In the genomic region with DNA sequence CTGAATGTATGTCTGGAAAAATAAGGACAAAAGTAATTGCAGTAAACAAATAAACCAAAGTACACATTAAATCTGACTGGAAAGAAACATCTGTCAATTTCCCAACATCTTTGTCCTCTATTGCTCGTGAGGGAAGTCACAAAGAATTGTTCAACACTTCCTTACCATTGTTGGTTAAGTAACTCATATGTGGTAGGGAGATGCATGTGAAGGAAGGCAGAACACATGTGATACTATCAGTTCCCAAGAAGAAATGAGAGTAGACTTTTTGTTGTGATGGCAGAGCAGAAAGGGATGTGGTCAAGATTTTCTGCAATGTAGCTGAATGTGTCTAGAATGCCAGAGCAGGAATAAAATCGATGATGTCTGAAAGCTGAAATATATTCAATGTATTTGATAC, we compare ENCODE assay signal across 31 mouse cellular contexts. TPM values are rescaled to one million over a fixed set of nuclear protein-coding genes. Genes with fewer than 3 reads are reported as not detected.
DNase-seq lines count a peak whose midpoint lies in the region; ATAC-seq and TF ChIP-seq lines count a peak whose summit lies in the region.
"Had no signal": no experiment of that assay in that cellular context is flagged by ENCODE, and none has a peak within 500 bp of the region (broad histone marks: within the 10 kb centered on the region; RNA-seq: fewer than 3 reads in every experiment).

No protein-coding gene starts in this region.

- peak; percentile 2 for DNase-seq in 416B (ENCODE audit: low read depth)
- no peak for DNase-seq in spleen, adult 12 weeks (ENCODE audit: low spot score)
- DNase-seq in left cerebral cortex, adult 11 months (ENCODE audit: low spot score) = no peak
- DNase-seq: adrenal gland, adult 8-10 months; adrenal gland, postnatal 36 days; cerebellum, adult 11 months; cerebellum, adult 2 months; cerebellum, adult 9-11 months; cerebellum, postnatal 25 days; embryo, embryonic 11 days; gastrocnemius, postnatal 25 days; heart, adult 2 months; heart, postnatal 14 days; heart, postnatal 4 days had no signal

- peaks cover 28% of the 10 kb centered on the region for H3K4me1 ChIP-seq in bone marrow macrophage, adult 2 months (ENCODE audit: control insufficient read depth, insufficient read depth, low read length)
- no peaks in the 10 kb centered on the region for H3K4me1 ChIP-seq in midbrain, embryonic 15.5 days
- H3K4me1 ChIP-seq: embryonic facial prominence, embryonic 10.5 days; embryonic facial prominence, embryonic 13.5 days; forebrain, embryonic 12.5 days; forebrain, embryonic 15.5 days; heart, embryonic 10.5 days; heart, embryonic 13.5 days had no signal

- peaks cover 51% of the 10 kb centered on the region; the same call in 1 of the 2 replicates for H3K79me2 ChIP-seq in macrophage (ENCODE audit: inconsistent target)

- no peak for TF ChIP-seq POLR2A in bone marrow macrophage, adult 2 months (IDR thresholded peaks at IDR 0.05; ENCODE audit: borderline replicate concordance, low read depth, low read length)

- peaks cover 15% of the 10 kb centered on the region for H3K36me3 ChIP-seq in macrophage (ENCODE audit: inconsistent target)
- H3K36me3 ChIP-seq in midbrain, embryonic 15.5 days (replicated peaks) = no peaks in the 10 kb centered on the region
- H3K36me3 ChIP-seq: embryonic facial prominence, embryonic 10.5 days; embryonic facial prominence, embryonic 13.5 days; forebrain, embryonic 12.5 days; forebrain, embryonic 15.5 days; heart, embryonic 10.5 days; heart, embryonic 13.5 days had no signal

- H3K9me3 ChIP-seq in midbrain, embryonic 15.5 days = no peaks in the 10 kb centered on the region
- H3K9me3 ChIP-seq: embryonic facial prominence, embryonic 10.5 days; embryonic facial prominence, embryonic 13.5 days; forebrain, embryonic 12.5 days; forebrain, embryonic 15.5 days; heart, embryonic 10.5 days; heart, embryonic 13.5 days had no signal

- H3K4me2 ChIP-seq in midbrain, embryonic 15.5 days = no peak overlapping the region
- H3K4me2 ChIP-seq: embryonic facial prominence, embryonic 13.5 days; forebrain, embryonic 12.5 days; forebrain, embryonic 15.5 days; heart, embryonic 13.5 days; hindbrain, embryonic 14.5 days had no signal

- no peak for TF ChIP-seq CTCF in bone marrow macrophage, adult 2 months (IDR thresholded peaks at IDR 0.05; ENCODE audit: low read depth, low read length)

- no peaks in the 10 kb centered on the region for H3K27me3 ChIP-seq in midbrain, embryonic 15.5 days (replicated peaks)
- H3K27me3 ChIP-seq: embryonic facial prominence, embryonic 13.5 days; forebrain, embryonic 12.5 days; forebrain, embryonic 15.5 days; heart, embryonic 13.5 days had no signal

- ATAC-seq in monocyte, adult 5-6 weeks (replicated peaks; ENCODE audit: insufficient number of reproducible peaks, low FRiP score, low TSS enrichment, poor library complexity, severe bottlenecking) = peak; percentile 74
- no peak for ATAC-seq in midbrain, embryonic 15.5 days (replicated peaks)
- ATAC-seq: activated CD4-positive, CD25-positive, alpha-beta regulatory T cell, adult 4 months; forebrain, embryonic 15.5 days; hindbrain, postnatal 0 days had no signal

- peak overlapping the region; percentile 63 for H3K27ac ChIP-seq in bone marrow macrophage, adult 2 months (ENCODE audit: insufficient read depth, low read depth, low read length)
- peak overlapping the region; percentile 73 for H3K27ac ChIP-seq in macrophage
- no peak overlapping the region for H3K27ac ChIP-seq in midbrain, embryonic 15.5 days
- H3K27ac ChIP-seq: embryonic facial prominence, embryonic 10.5 days; embryonic facial prominence, embryonic 13.5 days; forebrain, embryonic 12.5 days; forebrain, embryonic 15.5 days; heart, adult 2 months; heart, embryonic 10.5 days; heart, embryonic 13.5 days; hindbrain, embryonic 14.5 days; hindbrain, postnatal 0 days had no signal

- no peak overlapping the region for H3K9ac ChIP-seq in midbrain, embryonic 15.5 days
- H3K9ac ChIP-seq: embryonic facial prominence, embryonic 13.5 days; forebrain, embryonic 12.5 days; forebrain, embryonic 15.5 days; heart, embryonic 13.5 days; hindbrain, embryonic 14.5 days had no signal

- 11% methylated on average over 2 of the region's 2 CpGs for WGBS in macrophage (ENCODE audit: missing documents)
- 82% methylated on average over 2 of the region's 2 CpGs for WGBS in midbrain, embryonic 15.5 days

- H3K4me3 ChIP-seq in bone marrow macrophage, adult 2 months (ENCODE audit: insufficient read depth, low read length) = no peak overlapping the region
- no peak overlapping the region for H3K4me3 ChIP-seq in macrophage (ENCODE audit: inconsistent target)
- no peak overlapping the region for H3K4me3 ChIP-seq in midbrain, embryonic 15.5 days
- H3K4me3 ChIP-seq: embryonic facial prominence, embryonic 10.5 days; embryonic facial prominence, embryonic 13.5 days; erythroblast, embryonic 14.5 days; forebrain, embryonic 12.5 days; forebrain, embryonic 15.5 days; heart, adult 2 months; heart, embryonic 10.5 days; heart, embryonic 13.5 days had no signal

RNA-seq across cellular contexts. Expression of gene Ms4a4a, which starts 1.1 kb away (rescaled TPM):
- 434 TPM in 2 replicates for polyA plus RNA-seq in bone marrow macrophage, adult 2 months (2012; ENCODE audit: insufficient read depth, insufficient read length, missing spikeins)
- total RNA-seq in macrophage (2018; cell fraction: chromatin; rRNA removed) = 100 to 1,000 TPM in 14 of 26 experiments, 10 to 100 TPM in 12; 31.7 to 275 (median 102) TPM
- 100 to 1,000 TPM; 219 to 786 (median 517) TPM for total RNA-seq in macrophage (2018; cell fraction: cytosol; rRNA removed)
- 100 to 1,000 TPM; 115 to 503 (median 234) TPM for total RNA-seq in macrophage (2018; cell fraction: nucleus; rRNA removed)
- 260 to 797 TPM (median 552 TPM) in 3 replicates for polyA plus RNA-seq in macrophage (2018)
- total RNA-seq in monocyte, adult 5-6 weeks (2017) = 8.1 to 35.7 TPM (median 9.7 TPM) in 3 replicates
- 3.3 and 3.9 TPM in 2 replicates for polyA plus RNA-seq in midbrain, embryonic 15.5 days (2015; fragmentation: Nextera tagmentation; extraction: Ambion mirVana)
- total RNA-seq: ES-E14 had no signal
- polyA plus RNA-seq: erythroblast, embryonic 14.5 days had no signal

RNA-seq across cellular contexts. Expression of gene Ms4a4c, which starts 28.2 kb away (rescaled TPM):
- 49.2 and 54.0 TPM in 2 replicates for polyA plus RNA-seq in bone marrow macrophage, adult 2 months (2012; ENCODE audit: insufficient read depth, insufficient read length, missing spikeins)
- 100 to 1,000 TPM in 13 of 26 experiments, 10 to 100 TPM in 3, 1 to 10 TPM in 10; 1.9 to 676 (median 81.3) TPM for total RNA-seq in macrophage (2018; cell fraction: chromatin; rRNA removed)
- total RNA-seq in macrophage (2018; cell fraction: cytosol; rRNA removed) = 1,000 to 10,000 TPM in 13 of 26 experiments, 10 to 100 TPM in 13; 37.0 to 2,129 (median 675) TPM
- 1,000 to 10,000 TPM in 1 of 26 experiments, 100 to 1,000 TPM in 12, 10 to 100 TPM in 12, 1 to 10 TPM in 1; 9.8 to 1,205 (median 268) TPM for total RNA-seq in macrophage (2018; cell fraction: nucleus; rRNA removed)
- 43.4 to 183 TPM (median 71.1 TPM) in 3 replicates for polyA plus RNA-seq in macrophage (2018)
- 52.0 to 109 TPM (median 89.6 TPM) in 3 replicates for total RNA-seq in monocyte, adult 5-6 weeks (2017)
- polyA plus RNA-seq in midbrain, embryonic 15.5 days (2015; fragmentation: Nextera tagmentation; extraction: Ambion mirVana) = 0.32 and 1.2 TPM in 2 replicates
- total RNA-seq: ES-E14; gastrocnemius, adult 8-10 months; gastrocnemius, postnatal 25 days; heart, postnatal 4 days; hindbrain, postnatal 0 days had no signal
- polyA plus RNA-seq: embryonic facial prominence, embryonic 10.5 days; erythroblast, embryonic 14.5 days; forebrain, embryonic 12.5 days; heart, embryonic 10.5 days; hindbrain, embryonic 11.5 days had no signal

RNA-seq across cellular contexts. Expression of gene Ms4a7, which starts 40.5 kb away (rescaled TPM):
- polyA plus RNA-seq in bone marrow macrophage, adult 2 months (2012; ENCODE audit: insufficient read depth, insufficient read length, missing spikeins) = 2,313 and 2,384 TPM in 2 replicates
- 1,000 to 10,000 TPM in 13 of 26 experiments, 100 to 1,000 TPM in 13; 303 to 1,575 (median 1,009) TPM for total RNA-seq in macrophage (2018; cell fraction: chromatin; rRNA removed)
- total RNA-seq in macrophage (2018; cell fraction: cytosol; rRNA removed) = 1,000 to 10,000 TPM in 25 of 26 experiments, 100 to 1,000 TPM in 1; 984 to 1,503 (median 1,237) TPM
- 1,000 to 10,000 TPM in 23 of 26 experiments, 100 to 1,000 TPM in 3; 589 to 1,469 (median 1,159) TPM for total RNA-seq in macrophage (2018; cell fraction: nucleus; rRNA removed)
- 1,229 to 1,780 TPM (median 1,290 TPM) in 3 replicates for polyA plus RNA-seq in macrophage (2018)
- total RNA-seq in monocyte, adult 5-6 weeks (2017) = 2.2 to 2.4 TPM (median 2.4 TPM) in 3 replicates
- 3.8 and 5.4 TPM in 2 replicates for polyA plus RNA-seq in midbrain, embryonic 15.5 days (2015; fragmentation: Nextera tagmentation; extraction: Ambion mirVana)
- polyA plus RNA-seq: activated CD4-positive, CD25-positive, alpha-beta regulatory T cell, adult 4 months; erythroblast, embryonic 14.5 days; heart, embryonic 10.5 days had no signal

Comparison
In these comparisons a context has a peak if more than half of its experiments do, and no peak if none do; other contexts are left out.
1. RNA of gene Ms4a4a, which starts 1.1 kb away (polyA plus RNA-seq): 260 to 797 TPM in macrophage and 434 TPM in bone marrow macrophage, adult 2 months; 3.3 to 3.9 TPM in midbrain, embryonic 15.5 days; every median in the first group is over 10 times any median in the second.
2. RNA of gene Ms4a4c, which starts 28.2 kb away (polyA plus RNA-seq): 43.4 to 183 TPM in macrophage and 49.2 to 54.0 TPM in bone marrow macrophage, adult 2 months; 0.32 to 1.2 TPM in midbrain, embryonic 15.5 days; every median in the first group is over 10 times any median in the second.
3. RNA of gene Ms4a7, which starts 40.5 kb away (polyA plus RNA-seq): 2,313 to 2,384 TPM in bone marrow macrophage, adult 2 months and 1,229 to 1,780 TPM in macrophage; 3.8 to 5.4 TPM in midbrain, embryonic 15.5 days; every median in the first group is over 100 times any median in the second.